Mouse (Mus musculus) retina, adult 2 months (tissue): ENCODE results near the gene Hhatl.

Experiments
- DNase-seq: peaks from one replicate; pipeline ENCODE4 v3.0.0-alpha.2; 2012; ENCODE audit warnings: low read depth, low spot score

Gene Hhatl

GRCm38 (mm10) chr9:121807546-121807945 is 15.2 kb upstream of the Hhatl start:
- no peak for DNase-seq

GRCm38 (mm10) chr9:121802747-121803146 is 10.4 kb upstream of the Hhatl start:
- DNase-seq = no peak

GRCm38 (mm10) chr9:121798887-121799520 is 6.7 kb upstream of the Hhatl start:
- no peak for DNase-seq

- DNase-seq = no peak
These were observed 5.4 kb upstream of the Hhatl start for GRCm38 (mm10) chr9:121797722-121798121.

- no peak for DNase-seq
These were observed 2.7 kb upstream of the Hhatl start for GRCm38 (mm10) chr9:121794972-121795539.

- DNase-seq = no peak
These were observed 1.1 kb downstream of the Hhatl start for GRCm38 (mm10) chr9:121791206-121791605.

GRCm38 (mm10) chr9:121786359-121786758 is 5.9 kb downstream of the Hhatl start:
- DNase-seq = no peak

GRCm38 (mm10) chr9:121785261-121785660 is 7.0 kb downstream of the Hhatl start:
- DNase-seq = no peak

- DNase-seq = no peak
These were observed 7.5 kb downstream of the Hhatl start for GRCm38 (mm10) chr9:121784801-121785200.

- no peak for DNase-seq
These were observed 14.2 kb downstream of the Hhatl start for GRCm38 (mm10) chr9:121778066-121778624.

- no peak for DNase-seq
These were observed 14.7 kb downstream of the Hhatl start, which contains the start of gene Klhl40 for GRCm38 (mm10) chr9:121777484-121778065. Gene Klhl40, plus strand, starts transcription at chr9:121777607.

GRCm38 (mm10) chr9:121776511-121776910 is 15.8 kb downstream of the Hhatl start:
- no peak for DNase-seq

- no peak for DNase-seq
These were observed 16.4 kb downstream of the Hhatl start for GRCm38 (mm10) chr9:121775951-121776350.

GRCm38 (mm10) chr9:121772412-121772811 is 19.9 kb downstream of the Hhatl start:
- DNase-seq = no peak

- no peak for DNase-seq
These were observed 27.0 kb downstream of the Hhatl start for GRCm38 (mm10) chr9:121765166-121765855.

- no peak for DNase-seq
These were observed 28.6 kb downstream of the Hhatl start for GRCm38 (mm10) chr9:121763716-121764115.

- no peak for DNase-seq
These were observed 29.5 kb downstream of the Hhatl start for GRCm38 (mm10) chr9:121762761-121763160.

GRCm38 (mm10) chr9:121762248-121762647 is 30.1 kb downstream of the Hhatl start:
- DNase-seq = no peak

- no peak for DNase-seq
These were observed 30.5 kb downstream of the Hhatl start for GRCm38 (mm10) chr9:121761787-121762186.

- DNase-seq = no peak
These were observed 31.1 kb downstream of the Hhatl start for GRCm38 (mm10) chr9:121761091-121761665.

GRCm38 (mm10) chr9:121760271-121761090 is 31.8 kb downstream of the Hhatl start:
- no peak for DNase-seq
